Mouse (Mus musculus) lung, postnatal 36 days (tissue): ENCODE data around the gene Oxtr.

ENCODE experiments used
- DNase-seq: peaks from one replicate; pipeline ENCODE4 v3.0.0; 2022; ENCODE audit warnings: mixed read lengths

The Oxtr gene

GRCm38 (mm10) chr6:112489910-112490559 lies at the start of gene Oxtr:
Oxtr (minus strand) TSS chr6:112489943.
- DNase-seq = no peak

GRCm38 (mm10) chr6:112525434-112525833 lies 35.7 kb upstream of the Oxtr start:
- DNase-seq = no peak

GRCm38 (mm10) chr6:112524459-112524858 lies 34.7 kb upstream of the Oxtr start:
- no peak for DNase-seq

GRCm38 (mm10) chr6:112517991-112518390 lies 28.2 kb upstream of the Oxtr start:
- DNase-seq = no peak

GRCm38 (mm10) chr6:112517572-112517971 lies 27.8 kb upstream of the Oxtr start:
- no peak for DNase-seq

GRCm38 (mm10) chr6:112516496-112516895 lies 26.8 kb upstream of the Oxtr start:
- no peak for DNase-seq

- no peak for DNase-seq
These were observed 24.8 kb upstream of the Oxtr start for GRCm38 (mm10) chr6:112514591-112514990.

GRCm38 (mm10) chr6:112510346-112510745 lies 20.6 kb upstream of the Oxtr start:
- no peak for DNase-seq

- no peak for DNase-seq
These were observed 19.9 kb upstream of the Oxtr start for GRCm38 (mm10) chr6:112509590-112510131.

- DNase-seq = peak; percentile 32
These were observed 17.9 kb upstream of the Oxtr start for GRCm38 (mm10) chr6:112507617-112508016.

- no peak for DNase-seq
These were observed 11.4 kb upstream of the Oxtr start for GRCm38 (mm10) chr6:112501156-112501555.

GRCm38 (mm10) chr6:112499456-112499855 lies 9.7 kb upstream of the Oxtr start:
- no peak for DNase-seq

- no peak for DNase-seq
These were observed 9.0 kb upstream of the Oxtr start for GRCm38 (mm10) chr6:112498716-112499115.

GRCm38 (mm10) chr6:112497456-112497855 lies 7.7 kb upstream of the Oxtr start:
- no peak for DNase-seq

- DNase-seq = no peak
These were observed 6.7 kb upstream of the Oxtr start for GRCm38 (mm10) chr6:112496291-112497060.

GRCm38 (mm10) chr6:112495219-112495618 lies 5.5 kb upstream of the Oxtr start:
- peak; percentile 48 for DNase-seq

- no peak for DNase-seq
These were observed 4.9 kb upstream of the Oxtr start for GRCm38 (mm10) chr6:112494620-112495081.

- no peak for DNase-seq
These were observed 3.6 kb upstream of the Oxtr start for GRCm38 (mm10) chr6:112493371-112493770.

- DNase-seq = no peak
These were observed 2.9 kb upstream of the Oxtr start for GRCm38 (mm10) chr6:112492656-112493055.

- DNase-seq = no peak
These were observed 1.8 kb upstream of the Oxtr start for GRCm38 (mm10) chr6:112491521-112491920.

GRCm38 (mm10) chr6:112490625-112491242 lies 991 bp upstream of the Oxtr start:
- DNase-seq = peak; percentile 82

GRCm38 (mm10) chr6:112489181-112489909 lies 398 bp downstream of the Oxtr start:
- no peak for DNase-seq

- DNase-seq = no peak
These were observed 942 bp downstream of the Oxtr start for GRCm38 (mm10) chr6:112488821-112489180.
